Mouse (Mus musculus) embryonic fibroblast, embryonic 13.5 days (primary cell): ENCODE measurements around the gene Cyb5rl.

Experiments
- CTCF ChIP-seq: IDR thresholded peaks from 2 replicates; pipeline ENCODE4 v1.5.1; 2011; ENCODE audit warnings: mild to moderate bottlenecking, control low read depth, low read length, moderate library complexity, borderline replicate concordance; ENCODE audit not compliant: insufficient read depth
- POLR2A ChIP-seq: IDR thresholded peaks from 2 replicates; pipeline ENCODE4 v1.6.1; 2011; ENCODE audit warnings: low read depth, mild to moderate bottlenecking, control low read depth, low read length, moderate library complexity

GRCm38 (mm10) chr4:107025369-107025768 lies 41.4 kb upstream of the Cyb5rl start:
- TF ChIP-seq CTCF (no peak), POLR2A (no peak)
